Mouse (Mus musculus) heart, adult 2 months (tissue): ENCODE data around the gene Gm44790. TPM values are rescaled to one million over a fixed set of nuclear protein-coding genes. Genes with fewer than 3 reads are reported as not detected.

ENCODE experiments used
- DNase-seq, 2 experiments: peaks; one replicate each; pipeline ENCODE4 v3.0.0; 2021
- H3K27ac ChIP-seq: fragments of 200-600 bp; 2 replicates; pipeline ENCODE4 v1.8.1; 2022
- H3K27me3 ChIP-seq: fragments of 200-500 bp; 2 replicates; pipeline ENCODE4 v1.6.1; 2012; ENCODE audit warnings: mild to moderate bottlenecking, low read length, inconsistent platforms, mixed read lengths; ENCODE audit not compliant: control insufficient read depth, insufficient read depth
- H3K36me3 ChIP-seq: fragments of 200-500 bp; 2 replicates; pipeline ENCODE4 v1.6.1; 2012; ENCODE audit warnings: low read length, inconsistent platforms; ENCODE audit not compliant: control insufficient read depth, insufficient read depth
- H3K4me1 ChIP-seq: fragments of 200-500 bp; 2 replicates; pipeline ENCODE4 v1.6.1; 2011; ENCODE audit warnings: low read length; ENCODE audit not compliant: control insufficient read depth, insufficient read depth
- H3K4me3 ChIP-seq: fragments of 200-600 bp; 2 replicates; pipeline ENCODE4 v1.8.1; 2022
- H3K79me2 ChIP-seq: fragments of 200-500 bp; replicated peaks from 2 replicates; pipeline ENCODE4 v1.6.1; 2012; ENCODE audit warnings: mild to moderate bottlenecking, inconsistent platforms, low read length, moderate library complexity, mixed read lengths; ENCODE audit not compliant: control insufficient read depth, insufficient read depth
- H3K9ac ChIP-seq: fragments of 200-500 bp; 2 replicates; pipeline ENCODE4 v1.6.1; 2012; ENCODE audit warnings: low read depth, mild to moderate bottlenecking, control low read depth, inconsistent platforms, low read length, mixed read lengths
- CTCF ChIP-seq: fragments of 200-600 bp; IDR thresholded peaks from 2 replicates; pipeline ENCODE4 v1.8.1; 2022; ENCODE audit warnings: antibody characterized with exemption, mild to moderate bottlenecking, moderate library complexity
- EP300 ChIP-seq: fragments of 200-500 bp; IDR thresholded peaks from 2 replicates; pipeline ENCODE4 v1.6.1; 2011; ENCODE audit warnings: low read depth, low read length, control low read depth; ENCODE audit not compliant: insufficient read depth
- POLR2A ChIP-seq: fragments of 200-500 bp; IDR thresholded peaks from 2 replicates; pipeline ENCODE4 v1.6.1; 2011; ENCODE audit warnings: mild to moderate bottlenecking, low read depth, low read length, control low read depth; ENCODE audit not compliant: insufficient read depth
- WGBS: fragments of 180-500 bp; shearing (Covaris S2); methylation state at CpG from one replicate; pipeline ENCODE4 v1.1.7; 2018; 5-methylcytosine and 5-hydroxymethylcytosine counted together
- intact Hi-C: fragments of 180-260 bp; cut with DNase I; formaldehyde crosslinking; loops from one replicate; pipeline ENCODE4 v1.15.1; 2025
- polyA plus RNA-seq: library from polyadenylated mRNA; depleted of rRNA; stranded (reverse); fragments of >200 nt; gene quantifications from 2 replicates; pipeline ENCODE4 v1.2.3, GENCODE M21; 2012
- total RNA-seq, 2 experiments: library from RNA; stranded (reverse); gene quantifications; 2 replicates each; pipeline ENCODE4 v1.2.3; 2021

Gm44790 gene
- total and polyA plus RNA-seq, 3 experiments, result not detected

GRCm38 (mm10) chr6:86476931-86477330 lies 50.5 kb downstream of the Gm44790 start:
- Histone ChIP-seq H3K27me3 (no peaks in the 10 kb centered on the region), H3K4me3 (no peak overlapping the region), H3K9ac (no peak overlapping the region), H3K4me1 (peaks cover 51% of the 10 kb centered on the region), H3K36me3 (peaks cover 11% of the 10 kb centered on the region), H3K79me2 (no peaks in the 10 kb centered on the region), H3K27ac (peak overlapping the region; percentile 96)
- 33% methylated on average over 5 of the region's 5 CpGs for WGBS
- DNase-seq, result no peak
- intact Hi-C loops, result loop anchor here (5.0 kb wide), 1 partner anchor 110 kb away; no protein-coding TSS in a partner anchor
- TF ChIP-seq CTCF (no peak), EP300 (no peak), POLR2A (no peak)

DNA sequence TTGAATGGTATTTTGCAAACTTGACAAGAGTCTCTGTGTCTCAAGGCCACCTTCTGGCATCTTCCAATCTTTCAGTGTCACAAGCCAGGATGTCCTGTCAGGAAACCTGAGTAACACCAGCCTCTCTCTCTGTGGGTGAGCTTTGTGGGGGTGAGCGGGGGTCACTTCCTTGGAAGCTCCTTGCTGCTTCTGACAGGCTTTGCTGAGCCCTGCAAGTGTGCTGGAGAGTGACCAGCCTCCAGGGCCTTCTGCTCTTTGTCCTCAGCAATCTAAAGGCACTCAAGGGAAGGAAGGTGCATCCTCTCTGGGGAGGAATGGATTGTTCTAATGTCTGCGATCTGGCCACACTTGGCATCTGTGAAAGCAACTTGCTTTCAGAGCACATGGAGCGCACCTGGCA lies 52.9 kb downstream of the Gm44790 start:
- Histone ChIP-seq H3K27ac (peak overlapping the region; percentile 96), H3K4me1 (peaks cover 42% of the 10 kb centered on the region), H3K27me3 (no peaks in the 10 kb centered on the region), H3K4me3 (no peak overlapping the region), H3K79me2 (no peaks in the 10 kb centered on the region), H3K36me3 (peaks cover 11% of the 10 kb centered on the region), H3K9ac (no peak overlapping the region)
- TF ChIP-seq CTCF (no peak), EP300 (peak; percentile 62; the same call in 1 of the 2 replicates), POLR2A (peak; percentile 42; the same call in 1 of the 2 replicates)
- DNase-seq, result peak; percentile 51 to 53
- intact Hi-C loops, result loop anchor here (5.0 kb wide), 1 partner anchor 108 kb away; no protein-coding TSS in a partner anchor
- WGBS, result 40% methylated on average over 3 of the region's 3 CpGs

DNA sequence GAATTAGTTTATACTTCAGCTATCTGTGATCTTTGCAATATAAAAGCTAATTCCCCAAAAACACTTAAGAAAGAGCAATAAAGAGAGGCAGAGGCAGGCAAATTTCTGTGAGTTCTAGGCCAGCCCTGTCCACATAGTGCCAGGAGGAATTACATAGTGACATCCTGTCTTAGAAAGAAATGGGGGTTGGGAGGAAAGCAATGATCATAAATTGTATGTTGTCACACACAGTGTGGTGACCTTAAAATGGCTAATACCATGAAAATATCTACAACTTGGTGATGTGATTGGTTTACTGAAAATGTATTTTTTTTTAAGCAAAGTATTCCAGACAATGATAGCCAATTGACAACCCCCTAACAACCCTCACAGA lies 53.3 kb downstream of the Gm44790 start:
- no peak for DNase-seq
- Histone ChIP-seq H3K9ac (no peak overlapping the region), H3K4me3 (peak overlapping the region; percentile 46; the same call in 1 of the 2 replicates), H3K27ac (peak overlapping the region; percentile 96), H3K79me2 (no peaks in the 10 kb centered on the region), H3K4me1 (peaks cover 42% of the 10 kb centered on the region), H3K27me3 (no peaks in the 10 kb centered on the region), H3K36me3 (peaks cover 11% of the 10 kb centered on the region)
- no peak for TF ChIP-seq POLR2A
- TF ChIP-seq CTCF, result no peak
- TF ChIP-seq EP300, result no peak
- intact Hi-C loops, result loop anchor here (5.0 kb wide), 1 partner anchor 107 kb away; no protein-coding TSS in a partner anchor

DNA sequence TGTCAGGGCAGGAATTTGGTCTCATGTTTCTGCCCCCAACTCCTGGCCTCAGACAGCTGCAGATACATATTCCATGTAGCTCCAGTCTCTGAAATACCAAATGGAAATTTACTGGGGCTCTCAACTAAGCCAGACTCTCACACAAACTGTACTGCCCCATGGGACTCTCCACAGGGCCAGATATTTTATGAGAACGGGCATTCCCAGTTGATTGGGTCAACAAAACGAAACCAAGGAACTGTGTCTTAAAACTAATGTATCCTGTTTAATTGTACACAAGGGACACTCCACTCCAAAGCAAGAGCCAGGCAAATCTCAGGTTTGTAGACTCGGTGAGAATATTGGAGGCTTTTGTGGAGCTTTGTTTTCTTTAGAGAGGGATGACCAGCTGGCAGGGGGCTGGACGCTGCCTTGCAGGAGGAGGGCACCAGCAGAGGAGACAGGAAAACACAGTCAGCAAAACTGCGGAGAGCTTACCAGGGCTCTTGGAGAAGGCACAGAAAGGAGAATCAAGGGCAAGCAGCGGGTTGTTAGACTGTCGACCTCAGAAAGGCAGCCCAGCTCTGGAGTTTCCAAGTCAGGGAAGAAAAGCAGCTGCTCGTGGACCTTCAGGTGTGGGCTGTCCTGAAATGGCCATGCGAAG lies 53.9 kb downstream of the Gm44790 start:
- H3K27ac ChIP-seq, result peak overlapping the region; percentile 96
- TF ChIP-seq EP300 (0 out of 2 replicates have a peak, but pooled peaks have one; percentile 37), POLR2A (peak; percentile 61; the same call in 1 of the 2 replicates), CTCF (no peak)
- peak; percentile 72 to 78 for DNase-seq
- peak overlapping the region; percentile 46 for H3K4me3 ChIP-seq
- no peaks in the 10 kb centered on the region for H3K27me3 ChIP-seq
- intact Hi-C loops, result no loop called here
- H3K4me1 ChIP-seq, result peaks cover 39% of the 10 kb centered on the region
- peaks cover 11% of the 10 kb centered on the region for H3K36me3 ChIP-seq
- H3K9ac ChIP-seq, result peak overlapping the region; percentile 63
- WGBS, result 7% methylated on average over 9 of the region's 9 CpGs
- no peaks in the 10 kb centered on the region for H3K79me2 ChIP-seq

DNA sequence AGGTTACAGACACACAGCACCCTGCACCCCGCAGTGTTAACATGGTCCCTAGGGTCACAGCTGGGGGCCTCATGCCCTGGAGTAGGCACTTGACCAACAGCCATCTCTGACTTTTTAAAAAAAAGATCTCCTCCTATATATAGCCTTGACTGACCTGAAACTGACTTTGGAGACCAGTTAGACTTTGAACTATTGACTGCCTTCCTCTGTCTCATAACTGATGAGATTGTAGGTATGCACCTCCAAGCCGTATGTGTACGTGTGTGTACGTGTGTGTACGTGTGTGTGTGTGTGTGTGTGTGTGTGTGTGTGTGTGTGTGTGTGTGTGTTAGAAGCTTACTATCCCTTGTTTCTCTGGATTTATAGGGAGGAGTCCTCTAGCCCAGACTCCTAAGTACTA lies 55.4 kb downstream of the Gm44790 start:
- peaks cover 11% of the 10 kb centered on the region for H3K36me3 ChIP-seq
- no peaks in the 10 kb centered on the region for H3K79me2 ChIP-seq
- no peaks in the 10 kb centered on the region for H3K27me3 ChIP-seq
- no peak overlapping the region for H3K4me3 ChIP-seq
- H3K9ac ChIP-seq, result no peak overlapping the region; the same call in 1 of the 2 replicates
- TF ChIP-seq EP300 (no peak), CTCF (no peak), POLR2A (no peak)
- H3K27ac ChIP-seq, result peak overlapping the region; percentile 96; the same call in 1 of the 2 replicates
- DNase-seq, result no peak
- WGBS, result 95% methylated on average over 5 of the region's 5 CpGs
- intact Hi-C loops, result no loop called here
- peaks cover 35% of the 10 kb centered on the region for H3K4me1 ChIP-seq
